Mouse (Mus musculus): ENCODE results near the gene Tnpo2. TPM values are rescaled to one million over a fixed set of nuclear protein-coding genes. Genes with fewer than 3 reads are reported as not detected.
"Not testable (repeated sequence)": the region's sequence is repeated elsewhere in the genome, so short reads cannot be mapped to it uniquely, and the experiment has no call there.

Tnpo2 gene
- polyA plus RNA-seq, 1 experiment from 2014 or later = 14.1 TPM

- peaks cover 32% of the 10 kb centered on the region for H3K36me3 ChIP-seq (ENCODE audit: inconsistent target)
- H3K4me3 ChIP-seq (ENCODE audit: inconsistent target) = peak overlapping the region; percentile 73
- H3K27ac ChIP-seq = peak overlapping the region; percentile 64
- H3K79me2 ChIP-seq (ENCODE audit: inconsistent target) = peaks cover 25% of the 10 kb centered on the region
- WGBS (ENCODE audit: missing documents) = 47% methylated on average over 9 of the region's 9 CpGs
Measured at GRCm38 (mm10) chr8:85072364-85072929, 35.7 kb downstream of the Tnpo2 start.

- Histone ChIP-seq H3K79me2 (ENCODE audit: inconsistent target) (peaks cover 25% of the 10 kb centered on the region), H3K27ac (no peak overlapping the region), H3K36me3 (ENCODE audit: inconsistent target) (peaks cover 32% of the 10 kb centered on the region), H3K4me3 (ENCODE audit: inconsistent target) (no peak overlapping the region)
- 96% methylated on average over 14 of the region's 15 CpGs for WGBS (ENCODE audit: missing documents)
Measured at GRCm38 (mm10) chr8:85073041-85073612, 36.4 kb downstream of the Tnpo2 start.

DNA sequence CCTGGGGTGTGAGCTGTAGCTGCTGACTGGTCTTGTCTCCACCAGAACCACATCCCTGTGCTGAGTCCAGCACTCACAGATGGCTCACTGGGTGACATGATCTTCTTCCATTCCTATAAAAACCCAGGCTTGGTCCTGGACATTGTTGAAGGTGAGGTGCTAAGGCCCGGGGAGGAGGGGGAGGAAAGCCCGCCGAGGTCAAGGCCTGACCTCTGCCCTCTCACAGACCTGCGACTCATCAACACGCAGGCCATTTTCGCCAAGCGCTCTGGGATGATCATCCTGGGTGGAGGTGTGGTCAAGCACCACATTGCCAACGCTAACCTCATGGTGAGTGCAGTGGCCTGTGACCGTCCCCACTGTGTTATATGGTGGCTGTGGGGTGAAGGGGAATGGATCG is 37.5 kb downstream of the Tnpo2 start:
- Histone ChIP-seq H3K36me3 (ENCODE audit: inconsistent target) (peaks cover 32% of the 10 kb centered on the region), H3K4me3 (ENCODE audit: inconsistent target) (no peak overlapping the region)
- WGBS (ENCODE audit: missing documents) = 95% methylated on average over 7 of the region's 10 CpGs

DNA sequence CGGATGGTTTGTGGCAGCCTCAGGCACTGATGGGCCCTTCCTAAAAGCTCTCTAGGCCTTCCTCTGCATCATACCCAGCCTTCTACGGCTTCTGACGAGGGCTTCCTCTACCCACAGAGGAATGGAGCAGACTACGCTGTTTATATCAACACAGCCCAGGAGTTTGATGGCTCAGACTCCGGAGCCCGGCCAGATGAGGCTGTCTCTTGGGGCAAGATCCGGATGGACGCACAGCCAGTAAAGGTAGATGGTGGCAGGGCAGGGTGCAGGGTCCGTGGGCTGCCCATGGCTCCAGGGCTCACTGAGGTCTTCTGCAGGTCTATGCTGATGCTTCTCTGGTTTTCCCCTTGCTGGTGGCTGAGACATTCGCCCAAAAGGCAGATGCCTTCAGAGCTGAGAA is 37.9 kb downstream of the Tnpo2 start:
- WGBS (ENCODE audit: missing documents) = 95% methylated on average over 10 of the region's 10 CpGs
- Histone ChIP-seq H3K4me3 (ENCODE audit: inconsistent target) (no peak overlapping the region), H3K36me3 (ENCODE audit: inconsistent target) (peaks cover 32% of the 10 kb centered on the region), H3K27ac (no peak overlapping the region), H3K79me2 (ENCODE audit: inconsistent target) (peaks cover 29% of the 10 kb centered on the region)

More for the DNA sequence above, 37.5 kb downstream of the Tnpo2 start:
- Histone ChIP-seq H3K79me2 (ENCODE audit: inconsistent target) (peaks cover 25% of the 10 kb centered on the region), H3K27ac (no peak overlapping the region)

DNA sequence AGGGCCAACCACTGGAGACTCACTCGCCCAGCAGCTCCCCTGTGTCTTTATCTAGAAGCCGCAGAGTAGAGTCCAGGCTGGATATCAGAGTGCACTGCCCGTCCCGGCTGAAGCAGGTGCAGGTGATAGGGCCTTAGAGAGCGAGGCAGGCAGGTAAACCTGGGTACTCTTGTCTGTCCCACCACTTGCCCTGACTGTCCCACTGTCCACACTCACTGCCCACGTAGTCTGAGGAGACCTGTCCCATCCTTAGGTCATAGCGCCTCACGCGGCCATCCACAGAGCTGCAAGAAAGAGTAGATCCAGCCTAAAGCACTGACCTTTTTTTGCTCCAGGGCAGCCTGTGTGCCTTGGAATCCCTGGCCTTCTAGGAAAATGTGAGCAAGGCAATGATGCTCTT is 39.3 kb downstream of the Tnpo2 start:
- 91% methylated on average over 9 of the region's 9 CpGs for WGBS (ENCODE audit: missing documents)
- Histone ChIP-seq H3K4me3 (ENCODE audit: inconsistent target) (no peak overlapping the region), H3K36me3 (ENCODE audit: inconsistent target) (peaks cover 32% of the 10 kb centered on the region), H3K27ac (no peak overlapping the region), H3K79me2 (ENCODE audit: inconsistent target) (peaks cover 36% of the 10 kb centered on the region)

- Histone ChIP-seq H3K36me3 (ENCODE audit: inconsistent target) (peaks cover 32% of the 10 kb centered on the region), H3K79me2 (ENCODE audit: inconsistent target) (peaks cover 35% of the 10 kb centered on the region), H3K4me3 (ENCODE audit: inconsistent target) (no peak overlapping the region), H3K27ac (no peak overlapping the region)
- WGBS (ENCODE audit: missing documents) = 0% methylated on average over 2 of the region's 2 CpGs
Measured at GRCm38 (mm10) chr8:85076993-85077392, 40.3 kb downstream of the Tnpo2 start.

DNA sequence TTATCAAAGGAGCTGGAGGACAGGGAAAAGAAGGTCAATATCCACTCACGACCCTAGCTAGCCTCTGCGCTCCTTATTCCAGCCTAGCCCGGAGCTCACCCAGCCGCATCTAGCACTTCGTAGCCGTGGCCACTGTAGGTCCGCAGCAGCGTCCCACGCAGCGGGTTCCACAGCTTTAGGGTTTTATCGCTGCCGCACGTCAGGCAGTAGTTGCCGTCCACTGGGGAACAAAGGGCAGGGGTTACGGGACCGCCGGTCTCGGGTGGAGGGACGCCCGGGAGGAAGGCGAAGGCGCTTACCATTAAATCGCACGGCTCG is 43.5 kb downstream of the Tnpo2 start:
- H3K79me2 ChIP-seq (ENCODE audit: inconsistent target) = peaks cover 30% of the 10 kb centered on the region
- peak overlapping the region; percentile 90 for H3K4me3 ChIP-seq (ENCODE audit: inconsistent target)
- 1% methylated on average over 25 of the region's 25 CpGs for WGBS (ENCODE audit: missing documents)
- H3K27ac ChIP-seq = peak overlapping the region; percentile 87
- H3K36me3 ChIP-seq (ENCODE audit: inconsistent target) = peaks cover 18% of the 10 kb centered on the region

DNA sequence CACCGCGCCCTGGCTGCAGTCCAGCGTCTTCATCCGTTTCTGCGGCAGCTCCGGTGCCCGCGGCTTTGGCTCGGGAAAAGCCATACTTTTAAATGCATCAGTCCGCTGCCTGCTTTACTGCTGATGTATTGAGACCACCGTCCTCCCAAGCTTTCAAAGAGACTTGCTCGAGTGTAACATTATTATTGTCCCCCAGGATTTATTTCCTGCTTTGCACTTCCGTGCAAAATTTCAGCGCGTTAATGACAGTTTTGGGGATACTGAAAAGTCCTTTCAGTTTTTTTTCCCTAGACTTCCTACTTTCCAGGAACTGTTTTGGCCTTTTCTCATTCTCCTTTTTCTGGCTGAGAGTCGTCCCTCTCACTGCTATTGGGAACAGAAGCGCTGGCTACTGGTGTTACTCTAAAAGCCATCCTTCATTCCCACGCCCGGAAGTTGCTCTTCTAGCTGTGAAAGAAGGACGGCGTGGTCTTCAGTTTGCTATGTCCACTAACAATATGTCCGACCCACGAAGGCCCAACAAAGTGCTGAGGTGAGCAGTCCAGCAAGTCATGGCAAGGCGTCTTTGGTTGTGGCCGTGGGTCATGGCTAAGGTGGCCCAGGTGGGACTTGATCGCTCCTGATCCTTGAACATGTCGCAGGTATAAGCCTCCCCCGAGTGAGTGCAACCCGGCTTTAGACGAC is 44.0 kb downstream of the Tnpo2 start, which contains the start of gene Wdr83os:
Wdr83os (plus strand) TSS at position 209 of the 684 bp plus-strand sequence.
- H3K79me2 ChIP-seq (ENCODE audit: inconsistent target) = peaks cover 35% of the 10 kb centered on the region
- H3K4me3 ChIP-seq (ENCODE audit: inconsistent target) = peak within 1 kb of the TSS; percentile 90
- H3K27ac ChIP-seq = peak within 1 kb of the TSS; percentile 87
- 1% methylated on average over 30 of the region's 30 CpGs for WGBS (ENCODE audit: missing documents)
- peaks cover 18% of the 10 kb centered on the region for H3K36me3 ChIP-seq (ENCODE audit: inconsistent target)

DNA sequence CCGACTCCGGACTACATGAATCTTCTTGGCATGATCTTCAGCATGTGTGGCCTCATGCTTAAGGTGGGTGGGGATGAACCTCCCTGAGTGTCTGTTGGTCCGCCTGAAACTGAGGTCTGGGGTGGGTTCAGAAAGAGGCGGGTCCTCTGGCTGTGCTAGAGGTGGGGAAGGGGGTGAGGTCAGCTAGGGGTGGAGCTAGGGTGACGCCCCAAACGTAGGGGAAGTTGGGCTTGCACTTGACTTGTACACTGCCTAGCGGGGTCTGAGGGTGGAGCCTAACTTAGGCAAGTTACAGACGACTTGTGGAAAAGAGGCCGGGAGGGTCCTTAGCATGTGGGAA is 44.5 kb downstream of the Tnpo2 start, which contains the start of gene Wdr83:
Wdr83 (minus strand) TSS at position 91 of the 340 bp plus-strand sequence.
- Histone ChIP-seq H3K36me3 (ENCODE audit: inconsistent target) (peaks cover 17% of the 10 kb centered on the region), H3K79me2 (ENCODE audit: inconsistent target) (peaks cover 40% of the 10 kb centered on the region), H3K4me3 (ENCODE audit: inconsistent target) (peak within 1 kb of the TSS; percentile 90), H3K27ac (peak within 1 kb of the TSS; percentile 87)
- WGBS (ENCODE audit: missing documents) = 0% methylated on average over 7 of the region's 9 CpGs

GRCm38 (mm10) chr8:85082169-85082568 is 45.5 kb downstream of the Tnpo2 start:
- Histone ChIP-seq H3K27ac (peak overlapping the region; percentile 71), H3K79me2 (ENCODE audit: inconsistent target) (peaks cover 47% of the 10 kb centered on the region), H3K36me3 (ENCODE audit: inconsistent target) (peaks cover 19% of the 10 kb centered on the region)
- H3K4me3 ChIP-seq (ENCODE audit: inconsistent target) = not testable (repeated sequence)
- WGBS (ENCODE audit: missing documents) = 24% methylated on average over 3 of the region's 4 CpGs

- H3K4me3 ChIP-seq (ENCODE audit: inconsistent target) = peak within 1 kb of the TSS; percentile 70
- H3K27ac ChIP-seq = peak within 1 kb of the TSS; percentile 71
- H3K36me3 ChIP-seq (ENCODE audit: inconsistent target) = peaks cover 30% of the 10 kb centered on the region
- WGBS (ENCODE audit: missing documents) = under 1% methylated on average over 30 of the region's 30 CpGs
- H3K79me2 ChIP-seq (ENCODE audit: inconsistent target) = peaks cover 47% of the 10 kb centered on the region
Measured at GRCm38 (mm10) chr8:85083108-85083813, 46.5 kb downstream of the Tnpo2 start, which contains the start of gene Man2b1. Gene Man2b1, plus strand, starts transcription at chr8:85083270.

GRCm38 (mm10) chr8:85084633-85085032 is 47.9 kb downstream of the Tnpo2 start:
- H3K36me3 ChIP-seq (ENCODE audit: inconsistent target) = peaks cover 43% of the 10 kb centered on the region
- H3K27ac ChIP-seq = peak overlapping the region; percentile 71
- H3K4me3 ChIP-seq (ENCODE audit: inconsistent target) = peak overlapping the region; percentile 70
- peaks cover 43% of the 10 kb centered on the region for H3K79me2 ChIP-seq (ENCODE audit: inconsistent target)
- 1% methylated on average over 8 of the region's 8 CpGs for WGBS (ENCODE audit: missing documents)

- WGBS (ENCODE audit: missing documents) = 76% methylated on average over 3 of the region's 3 CpGs
- no peak overlapping the region for H3K27ac ChIP-seq
- no peak overlapping the region for H3K4me3 ChIP-seq (ENCODE audit: inconsistent target)
- H3K79me2 ChIP-seq (ENCODE audit: inconsistent target) = peaks cover 36% of the 10 kb centered on the region
- peaks cover 48% of the 10 kb centered on the region for H3K36me3 ChIP-seq (ENCODE audit: inconsistent target)
Measured at GRCm38 (mm10) chr8:85086238-85086637, 49.5 kb downstream of the Tnpo2 start.

GRCm38 (mm10) chr8:85088771-85089170 is 52.1 kb downstream of the Tnpo2 start:
- Histone ChIP-seq H3K4me3 (ENCODE audit: inconsistent target) (no peak overlapping the region), H3K27ac (no peak overlapping the region), H3K79me2 (ENCODE audit: inconsistent target) (peaks cover 29% of the 10 kb centered on the region), H3K36me3 (ENCODE audit: inconsistent target) (peaks cover 68% of the 10 kb centered on the region)
- 90% methylated on average over 2 of the region's 2 CpGs for WGBS (ENCODE audit: missing documents)

GRCm38 (mm10) chr8:85090856-85091255 is 54.1 kb downstream of the Tnpo2 start:
- WGBS (ENCODE audit: missing documents) = 98% methylated on average over 11 of the region's 11 CpGs

More at GRCm38 (mm10) chr8:85090856-85091255, 54.1 kb downstream of the Tnpo2 start:
- H3K79me2 ChIP-seq (ENCODE audit: inconsistent target) = peaks cover 9% of the 10 kb centered on the region
- H3K36me3 ChIP-seq (ENCODE audit: inconsistent target) = peaks cover 80% of the 10 kb centered on the region
- H3K27ac ChIP-seq = no peak overlapping the region
- no peak overlapping the region for H3K4me3 ChIP-seq (ENCODE audit: inconsistent target)

Data from macrophage (primary cell).